Comparison of ENCODE assay signal across 9 mouse cellular contexts in genomic region chr2:28923912-28924311, GRCm38 (mm10). TPM values are rescaled to one million over a fixed set of nuclear protein-coding genes. Genes with fewer than 3 reads are reported as not detected.
DNase-seq lines count a peak whose midpoint lies in the region; ATAC-seq and TF ChIP-seq lines count a peak whose summit lies in the region.
"Had no signal": no experiment of that assay in that cellular context is flagged by ENCODE, and none has a peak within 500 bp of the region (broad histone marks: within the 10 kb centered on the region; RNA-seq: fewer than 3 reads in every experiment).

No protein-coding gene starts in this region.

- TF ChIP-seq POLR2A in bone marrow macrophage, adult 2 months (IDR thresholded peaks at IDR 0.05; ENCODE audit: borderline replicate concordance, low read depth, low read length), result no peak

- intact Hi-C loops in left cerebral cortex, postnatal 25 days (cut with DNase I), result loop anchor here (1.0 kb wide), 2 partner anchors 52 to 129 kb away; no protein-coding TSS in a partner anchor

- H3K4me1 ChIP-seq in bone marrow macrophage, adult 2 months (ENCODE audit: control insufficient read depth, insufficient read depth, low read length), result no peaks in the 10 kb centered on the region
- H3K4me1 ChIP-seq in forebrain, embryonic 10.5 days, result peaks cover 3% of the 10 kb centered on the region; the same call in 1 of the 2 replicates
- no peaks in the 10 kb centered on the region for H3K4me1 ChIP-seq in hindbrain, postnatal 0 days (ENCODE audit: insufficient read depth, low read length)
- no peaks in the 10 kb centered on the region for H3K4me1 ChIP-seq in midbrain, embryonic 16.5 days (ENCODE audit: control insufficient read depth, insufficient read depth, low read length)

- peak; percentile 88 for ATAC-seq in hindbrain, postnatal 0 days
- peak; percentile 76; the same call in 1 of the 2 replicates for ATAC-seq in midbrain, embryonic 16.5 days

- no peak overlapping the region for H3K4me3 ChIP-seq in bone marrow macrophage, adult 2 months (ENCODE audit: insufficient read depth, low read length)
- H3K4me3 ChIP-seq in forebrain, embryonic 10.5 days, result no peak overlapping the region
- H3K4me3 ChIP-seq in hindbrain, postnatal 0 days (ENCODE audit: low read length), result no peak overlapping the region
- no peak overlapping the region for H3K4me3 ChIP-seq in midbrain, embryonic 16.5 days (ENCODE audit: low read depth, low read length)

- TF ChIP-seq CTCF in bone marrow macrophage, adult 2 months (IDR thresholded peaks at IDR 0.05; ENCODE audit: low read depth, low read length), result peak; percentile 68
- TF ChIP-seq CTCF in hindbrain, postnatal 0 days (IDR thresholded peaks at IDR 0.05; ENCODE audit: low read depth), result peak; percentile 99

- H3K36me3 ChIP-seq in forebrain, embryonic 10.5 days (replicated peaks), result no peaks in the 10 kb centered on the region
- no peaks in the 10 kb centered on the region for H3K36me3 ChIP-seq in hindbrain, postnatal 0 days (ENCODE audit: insufficient read depth, low read length)
- no peaks in the 10 kb centered on the region for H3K36me3 ChIP-seq in midbrain, embryonic 16.5 days (ENCODE audit: control insufficient read depth, insufficient read depth, low read length)
- H3K36me3 ChIP-seq in splenic B cell, adult 2 months (ENCODE audit: control insufficient read depth, insufficient read depth, low read length, poor library complexity, severe bottlenecking), result no peaks in the 10 kb centered on the region

- H3K9me3 ChIP-seq in forebrain, embryonic 10.5 days, result no peaks in the 10 kb centered on the region
- no peaks in the 10 kb centered on the region for H3K9me3 ChIP-seq in hindbrain, postnatal 0 days (ENCODE audit: low read length)
- no peaks in the 10 kb centered on the region for H3K9me3 ChIP-seq in midbrain, embryonic 16.5 days (replicated peaks; ENCODE audit: control insufficient read depth, low read length, poor library complexity, severe bottlenecking)

- peak; percentile 29 to 72 for DNase-seq in heart, adult 18-20 months
- no peak for DNase-seq in heart, adult 11 months
- peak; percentile 80 for DNase-seq in forebrain, embryonic 10.5 days (ENCODE audit: extremely low spot score, low spot score)
- peak; percentile 86 for DNase-seq in hindbrain, postnatal 0 days (ENCODE audit: low spot score)
- peak; percentile 55 to 57 for DNase-seq in left cerebral cortex, postnatal 25 days (ENCODE audit: low spot score in 2 of 2)
- peak; percentile 67 for DNase-seq in splenic B cell, adult 2 months (ENCODE audit: low read depth, low spot score)

- H3K27me3 ChIP-seq in forebrain, embryonic 10.5 days (ENCODE audit: poor library complexity, severe bottlenecking), result peaks cover 99% of the 10 kb centered on the region
- peaks cover 36% of the 10 kb centered on the region for H3K27me3 ChIP-seq in hindbrain, postnatal 0 days (ENCODE audit: insufficient read depth, low read length)
- peaks cover 41% of the 10 kb centered on the region for H3K27me3 ChIP-seq in midbrain, embryonic 16.5 days (ENCODE audit: control insufficient read depth, insufficient read depth, low read depth, low read length)
- H3K27me3 ChIP-seq in splenic B cell, adult 2 months (ENCODE audit: control insufficient read depth, insufficient read depth, low read length, poor library complexity, severe bottlenecking), result no peaks in the 10 kb centered on the region

- WGBS in forebrain, embryonic 10.5 days, result 5% methylated on average over 4 of the region's 4 CpGs
- 2% methylated on average over 4 of the region's 4 CpGs for WGBS in hindbrain, postnatal 0 days
- 0% methylated on average over 4 of the region's 4 CpGs for WGBS in midbrain, embryonic 16.5 days

- no peak overlapping the region for H3K9ac ChIP-seq in hindbrain, postnatal 0 days (replicated peaks; ENCODE audit: low read length)
- H3K9ac ChIP-seq in midbrain, embryonic 16.5 days (ENCODE audit: low read depth, low read length), result no peak overlapping the region

- no peak overlapping the region for H3K27ac ChIP-seq in bone marrow macrophage, adult 2 months (ENCODE audit: insufficient read depth, low read depth, low read length)
- no peak overlapping the region for H3K27ac ChIP-seq in forebrain, embryonic 10.5 days
- H3K27ac ChIP-seq in hindbrain, postnatal 0 days, result no peak overlapping the region
- H3K27ac ChIP-seq in midbrain, embryonic 16.5 days (ENCODE audit: low read length), result no peak overlapping the region

- H3K4me2 ChIP-seq in hindbrain, postnatal 0 days (ENCODE audit: low read depth, low read length), result no peak overlapping the region
- no peak overlapping the region for H3K4me2 ChIP-seq in midbrain, embryonic 16.5 days (ENCODE audit: low read length)

RNA-seq across cellular contexts. Expression of gene Barhl1, which starts 7.4 kb away (rescaled TPM):
- not detected for total RNA-seq in heart, adult 18-20 months (2021)
- polyA plus RNA-seq in bone marrow macrophage, adult 2 months (2012; ENCODE audit: insufficient read depth, insufficient read length, missing spikeins), result not detected in 2 replicates
- polyA plus RNA-seq in forebrain, embryonic 10.5 days (2016; fragmentation: Nextera tagmentation; extraction: Ambion mirVana), result 0.17 and 0.74 TPM in 2 replicates
- 43.0 and 50.7 TPM in 2 replicates for total RNA-seq in hindbrain, postnatal 0 days (2014; rRNA removed)
- polyA plus RNA-seq in hindbrain, postnatal 0 days (2015; fragmentation: Nextera tagmentation; extraction: Ambion mirVana), result 51.1 and 52.1 TPM in 2 replicates
- not detected for total RNA-seq in left cerebral cortex, postnatal 25 days (2021)
- polyA plus RNA-seq in midbrain, embryonic 16.5 days (2015; fragmentation: Nextera tagmentation; extraction: Ambion mirVana), result 28.9 and 35.2 TPM in 2 replicates
- polyA plus RNA-seq: liver, embryonic 16.5 days had no signal

Comparison
In these comparisons a context has a peak if more than half of its experiments do, and no peak if none do; other contexts are left out.
1. RNA of gene Barhl1, which starts 7.4 kb away (polyA plus RNA-seq): 51.1 to 52.1 TPM in hindbrain, postnatal 0 days and 28.9 to 35.2 TPM in midbrain, embryonic 16.5 days; 0.17 to 0.74 TPM in forebrain, embryonic 10.5 days and not detected in bone marrow macrophage, adult 2 months; every median in the first group is over 10 times any median in the second.